Mouse (Mus musculus) spleen, adult 2 months (tissue): ENCODE measurements around the gene Sigmar1.
"Not testable (repeated sequence)": the region's sequence is repeated elsewhere in the genome, so short reads cannot be mapped to it uniquely, and the experiment has no call there.

Experiments used
- CTCF ChIP-seq: fragments of 200-500 bp; IDR thresholded peaks from 2 replicates; pipeline ENCODE4 v1.5.1; 2011; ENCODE audit warnings: mild to moderate bottlenecking, inconsistent platforms; ENCODE audit not compliant: insufficient read depth, insufficient read length, insufficient replicate concordance; ENCODE audit errors: extremely low read depth
- POLR2A ChIP-seq: fragments of 200-500 bp; IDR thresholded peaks from 2 replicates; pipeline ENCODE4 v1.6.1; 2011; ENCODE audit warnings: low read depth, low read length, inconsistent platforms

DNA sequence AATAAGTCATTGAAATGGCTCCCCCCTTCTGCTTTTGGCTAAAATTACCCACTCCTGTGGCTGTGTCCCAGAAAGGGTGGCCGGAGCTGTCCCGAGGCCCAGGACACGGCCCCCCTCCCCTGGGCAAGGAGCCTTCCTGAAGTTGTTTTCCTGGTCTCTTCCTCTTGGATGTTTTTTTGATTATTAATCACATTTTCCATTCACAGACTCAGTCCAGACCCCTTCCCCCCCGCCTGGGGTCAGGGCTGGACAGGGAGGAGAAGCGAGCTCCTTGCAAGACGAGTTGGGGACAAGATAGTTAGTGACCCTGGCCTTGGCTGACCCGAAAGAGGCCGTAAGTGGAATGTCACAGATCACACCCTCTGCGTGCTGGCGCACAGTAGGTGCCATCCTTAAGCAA lies 56.2 kb downstream of the Sigmar1 start, which contains the start of gene Il11ra1:
- TF ChIP-seq POLR2A, CTCF: not testable (repeated sequence)
